Mouse (Mus musculus) heart, embryonic 16.5 days (tissue): Measurements from ENCODE around the gene Hsf4. TPM values are rescaled to one million over a fixed set of nuclear protein-coding genes. Genes with fewer than 3 reads are reported as not detected.

Source experiments
- ATAC-seq: fragments of 200-750 bp; cut with Nextera tagmentation; replicated peaks from 2 replicates; pipeline ENCODE4 v1.8.0; 2017; ENCODE audit warnings: moderate number of reproducible peaks; ENCODE audit not compliant: insufficient read depth, low FRiP score; ENCODE audit errors: extremely low read depth
- H3K27ac ChIP-seq: fragments of 300-500 bp; sonication (generic); 2 replicates; pipeline ENCODE4 v1.5.1; 2014; ENCODE audit warnings: mild to moderate bottlenecking, low read length, control low read depth, moderate library complexity
- H3K27me3 ChIP-seq: fragments of 300-500 bp; sonication (generic); 2 replicates; pipeline ENCODE4 v1.6.1; 2014; ENCODE audit warnings: low read length, mixed read lengths; ENCODE audit not compliant: control insufficient read depth, insufficient read depth
- H3K36me3 ChIP-seq: fragments of 300-500 bp; sonication (generic); 2 replicates; pipeline ENCODE4 v1.6.1; 2014; ENCODE audit not compliant: control insufficient read depth, insufficient read depth
- H3K4me1 ChIP-seq: fragments of 300-500 bp; sonication (generic); 2 replicates; pipeline ENCODE4 v1.6.1; 2014; ENCODE audit warnings: low read length, mixed read lengths; ENCODE audit not compliant: control insufficient read depth, insufficient read depth
- H3K4me2 ChIP-seq: fragments of 300-500 bp; sonication (generic); 2 replicates; pipeline ENCODE4 v1.6.1; 2014; ENCODE audit warnings: low read depth, mild to moderate bottlenecking, control low read depth, low read length
- H3K4me3 ChIP-seq: fragments of 300-500 bp; sonication (generic); 2 replicates; pipeline ENCODE4 v1.5.1; 2014; ENCODE audit warnings: mild to moderate bottlenecking, control low read depth, low read length
- H3K9ac ChIP-seq: fragments of 300-500 bp; sonication (generic); 2 replicates; pipeline ENCODE4 v1.6.1; 2014; ENCODE audit warnings: low read length, control low read depth
- H3K9me3 ChIP-seq: fragments of 300-500 bp; sonication (generic); replicated peaks from 2 replicates; pipeline ENCODE4 v1.6.1; 2016; ENCODE audit warnings: low read length; ENCODE audit not compliant: control insufficient read depth
- WGBS: fragments of 180-500 bp; shearing (Covaris S2); extraction: QIAGEN DNeasy Blood & Tissue Kit; methylation state at CpG from one replicate; pipeline ENCODE4 v1.1.7; 2014; 5-methylcytosine and 5-hydroxymethylcytosine counted together
- polyA plus RNA-seq: library from polyadenylated mRNA; unstranded; fragments of >200 nt; fragmentation: Nextera tagmentation; extraction: Ambion mirVana; gene quantifications from 2 replicates; pipeline ENCODE4 v1.2.1, GENCODE M21; 2015

The Hsf4 gene
- polyA plus RNA-seq, 1 experiment from 2014 or later, result 0.29 TPM

DNA sequence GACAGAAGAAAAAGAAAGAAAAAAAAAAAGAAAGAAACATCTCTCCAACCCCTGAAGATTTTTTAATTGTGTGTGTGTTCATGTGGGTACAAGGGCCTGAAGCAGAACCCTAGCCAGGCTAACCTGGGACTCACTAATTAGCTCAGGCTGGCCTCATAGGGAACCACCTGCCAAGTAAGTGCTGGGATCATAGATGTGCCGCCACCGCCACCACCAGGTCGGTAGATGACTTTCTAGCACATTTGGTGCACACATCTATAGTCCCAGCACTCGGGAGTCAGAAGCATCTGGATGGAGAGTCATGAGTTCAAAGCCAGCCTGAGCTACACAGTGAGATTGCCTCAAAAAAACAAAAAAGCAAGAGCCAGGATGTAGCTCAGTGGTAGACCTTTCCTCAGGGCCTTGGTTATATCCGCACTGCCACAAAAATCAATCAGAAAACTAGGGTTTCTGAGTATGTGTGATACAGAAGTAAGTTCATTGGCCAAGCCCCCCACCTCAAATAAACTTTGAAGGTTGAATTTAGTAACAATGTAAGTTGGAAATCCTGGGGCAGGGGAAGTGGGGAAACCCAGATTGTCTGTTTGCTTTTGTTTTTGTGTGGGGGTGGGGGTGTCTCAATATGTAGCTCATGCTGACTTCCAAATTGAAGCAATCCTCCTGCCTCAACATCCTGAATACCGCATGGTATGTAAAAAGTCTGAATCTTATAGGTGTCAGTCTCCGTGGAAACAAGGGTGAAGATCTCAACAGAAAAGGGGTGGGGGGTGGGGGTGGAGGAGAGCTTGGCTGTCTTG lies 12.1 kb upstream of the Hsf4 start:
- Histone ChIP-seq H3K4me2 (no peak overlapping the region), H3K9ac (no peak overlapping the region), H3K4me1 (peaks cover 32% of the 10 kb centered on the region), H3K27ac (no peak overlapping the region), H3K9me3 (peaks cover 4% of the 10 kb centered on the region), H3K27me3 (peaks cover 24% of the 10 kb centered on the region), H3K36me3 (peaks cover 6% of the 10 kb centered on the region; the same call in 1 of the 2 replicates), H3K4me3 (no peak overlapping the region)
- 73% methylated on average over 7 of the region's 7 CpGs for WGBS
- ATAC-seq, result no peak

DNA sequence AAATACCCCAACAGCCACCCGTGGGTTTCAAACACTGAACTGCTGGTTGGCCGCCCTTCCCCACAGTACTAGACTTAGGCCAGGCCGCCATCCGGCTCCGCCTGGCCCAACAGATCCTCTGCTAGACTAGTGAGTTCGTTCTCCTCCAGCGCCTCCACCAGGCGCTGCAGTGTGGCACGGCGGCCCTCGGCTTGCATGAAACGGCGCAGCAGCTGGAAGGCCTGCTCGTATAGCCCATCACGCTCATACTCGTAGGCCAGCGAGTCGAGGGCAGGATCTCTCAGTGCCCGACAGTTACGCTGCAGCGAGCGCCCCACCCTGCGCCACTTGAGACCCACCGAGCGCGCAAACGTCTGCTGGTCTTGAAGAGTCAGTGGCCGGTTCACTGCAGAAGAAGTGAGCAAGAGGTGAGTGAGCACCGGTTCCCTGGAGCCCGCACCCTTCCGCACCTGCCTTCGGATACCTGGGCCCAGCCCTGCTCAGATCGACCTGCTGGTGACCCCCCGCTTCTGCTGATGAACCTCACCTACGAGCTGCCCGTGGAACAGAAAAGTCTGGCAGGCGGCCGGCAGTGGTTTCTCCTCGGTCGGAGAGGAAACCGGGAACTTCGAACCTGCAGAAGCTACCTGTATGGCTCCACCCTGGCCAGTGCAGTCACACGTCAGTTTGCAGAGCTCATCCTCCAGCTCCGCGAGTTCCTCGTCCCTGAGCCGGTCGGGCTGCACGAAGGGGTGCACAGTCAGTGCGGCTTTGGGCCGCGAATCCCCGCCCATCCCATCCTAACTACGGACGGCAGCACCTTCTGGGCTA lies 10.5 kb upstream of the Hsf4 start:
- Histone ChIP-seq H3K36me3 (no peaks in the 10 kb centered on the region), H3K9me3 (peaks cover 4% of the 10 kb centered on the region), H3K9ac (peak overlapping the region; percentile 59), H3K4me3 (peak overlapping the region; percentile 57), H3K27ac (no peak overlapping the region), H3K4me2 (peak overlapping the region; percentile 93), H3K27me3 (peaks cover 24% of the 10 kb centered on the region), H3K4me1 (peaks cover 22% of the 10 kb centered on the region)
- WGBS, result 7% methylated on average over 55 of the region's 55 CpGs
- no peak for ATAC-seq

DNA sequence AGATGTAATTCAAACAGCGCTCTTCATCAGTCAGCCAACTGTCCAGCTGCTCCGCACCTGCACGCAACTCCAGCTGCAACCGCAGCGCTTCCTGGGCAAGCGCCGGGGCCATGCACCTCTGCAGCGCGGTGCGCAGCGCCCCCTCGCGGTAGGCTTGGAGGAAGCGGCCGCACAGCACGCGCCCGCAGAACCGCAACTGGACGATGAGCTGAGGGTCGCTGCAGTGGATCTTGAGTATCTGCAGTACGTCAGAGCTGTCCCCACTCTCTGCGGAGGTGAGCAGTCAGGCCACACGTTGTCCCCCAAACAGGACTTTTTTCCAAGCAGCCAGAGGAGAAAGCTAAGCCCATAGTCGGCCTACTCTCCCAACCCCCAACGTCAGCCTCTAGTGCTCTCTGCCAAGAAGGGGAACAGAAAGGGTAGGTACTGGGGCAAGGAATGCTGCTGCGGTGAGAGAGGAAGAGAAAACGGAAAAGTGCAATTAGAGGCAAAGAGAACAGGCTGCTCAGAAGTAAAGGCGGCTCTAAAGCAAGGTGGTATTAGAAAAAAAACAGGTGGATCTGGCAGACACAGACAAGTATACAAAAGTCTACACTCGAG lies 9.8 kb upstream of the Hsf4 start:
- WGBS, result 4% methylated on average over 30 of the region's 30 CpGs
- peaks cover 21% of the 10 kb centered on the region for H3K4me1 ChIP-seq
- peaks cover 24% of the 10 kb centered on the region for H3K27me3 ChIP-seq
- H3K4me2 ChIP-seq, result peak overlapping the region; percentile 93
- no peak overlapping the region for H3K27ac ChIP-seq
- peak overlapping the region; percentile 59 for H3K9ac ChIP-seq
- 0 out of 2 replicates have a peak, but pooled peaks have one; percentile 12 for ATAC-seq
- H3K9me3 ChIP-seq, result peaks cover 4% of the 10 kb centered on the region
- H3K4me3 ChIP-seq, result peak overlapping the region; percentile 57
- no peaks in the 10 kb centered on the region for H3K36me3 ChIP-seq

GRCm38 (mm10) chr8:105260371-105261099 lies 9.1 kb upstream of the Hsf4 start:
- no peak for ATAC-seq
- peaks cover 4% of the 10 kb centered on the region for H3K9me3 ChIP-seq
- no peak overlapping the region for H3K4me2 ChIP-seq
- H3K27ac ChIP-seq, result no peak overlapping the region
- H3K4me1 ChIP-seq, result peaks cover 22% of the 10 kb centered on the region
- WGBS, result 68% methylated on average over 7 of the region's 7 CpGs
- H3K27me3 ChIP-seq, result peaks cover 24% of the 10 kb centered on the region
- no peaks in the 10 kb centered on the region for H3K36me3 ChIP-seq
- no peak overlapping the region for H3K4me3 ChIP-seq
- H3K9ac ChIP-seq, result no peak overlapping the region

DNA sequence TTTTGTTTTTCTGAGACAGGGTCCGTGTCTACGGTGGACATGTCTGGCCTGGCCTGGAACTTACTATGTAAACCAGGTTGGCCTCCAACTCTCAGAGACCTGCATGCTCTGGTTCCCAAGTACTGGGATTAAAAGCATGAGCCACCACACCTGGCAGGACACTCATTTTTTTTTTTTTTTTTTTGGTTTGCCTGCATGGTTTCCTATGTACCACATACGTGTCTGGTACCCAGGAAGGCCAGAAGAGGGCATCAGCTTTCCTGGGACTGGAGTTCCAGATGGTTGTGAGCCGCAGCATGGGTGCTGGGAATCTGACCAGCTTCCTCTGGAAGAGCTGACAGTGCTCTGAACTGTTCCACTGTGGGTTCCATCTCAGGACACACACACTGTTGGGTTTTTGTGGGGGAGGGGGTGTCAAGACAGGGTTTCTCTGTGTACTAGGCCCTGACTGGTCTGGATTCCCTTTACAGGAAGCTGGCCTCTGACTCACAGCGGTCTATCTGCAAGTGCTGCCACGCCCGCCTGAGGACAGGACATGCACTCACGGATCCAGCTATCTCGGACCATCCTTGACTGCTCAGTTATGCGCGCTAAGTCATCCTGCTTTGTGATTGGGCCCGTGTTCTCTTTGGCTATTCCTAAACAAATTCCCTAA lies 8.1 kb upstream of the Hsf4 start:
- Histone ChIP-seq H3K4me2 (no peak overlapping the region), H3K4me3 (no peak overlapping the region), H3K4me1 (peaks cover 22% of the 10 kb centered on the region), H3K9ac (no peak overlapping the region), H3K27me3 (peaks cover 24% of the 10 kb centered on the region), H3K27ac (no peak overlapping the region), H3K9me3 (peaks cover 4% of the 10 kb centered on the region), H3K36me3 (no peaks in the 10 kb centered on the region)
- no peak for ATAC-seq
- WGBS, result 85% methylated on average over 12 of the region's 12 CpGs

DNA sequence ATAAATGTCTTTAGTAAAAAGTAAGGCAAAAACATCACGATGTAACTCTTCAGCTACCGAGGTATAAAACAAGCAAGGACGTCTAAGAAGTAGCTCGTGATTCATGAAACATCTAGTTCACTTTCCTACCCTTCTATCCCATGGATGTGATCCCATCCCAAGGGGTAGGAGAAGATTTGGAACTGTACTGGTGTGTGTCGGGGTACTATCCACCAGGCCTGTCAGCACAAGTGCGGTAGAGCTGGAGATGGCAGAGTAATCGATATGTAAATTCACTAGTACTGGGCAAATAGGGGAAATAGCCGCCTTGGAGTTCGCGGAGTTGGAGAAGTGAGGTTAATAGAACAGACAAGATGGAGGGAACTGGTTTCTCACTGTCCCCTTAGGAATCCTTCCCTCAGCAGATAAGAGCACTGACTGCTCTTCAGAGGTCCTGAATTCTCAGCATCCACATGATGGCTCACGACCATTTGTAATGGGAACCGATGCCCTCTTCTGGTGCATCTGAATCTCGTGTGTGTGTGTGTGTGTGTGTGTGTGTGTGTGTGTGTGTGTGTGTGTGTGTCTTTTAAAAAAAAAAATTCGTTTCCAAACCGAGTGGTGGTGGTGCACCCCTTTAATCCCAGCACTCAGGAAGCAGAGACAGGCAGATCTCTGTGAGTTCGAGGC lies 6.2 kb upstream of the Hsf4 start:
- H3K4me3 ChIP-seq, result no peak overlapping the region; the same call in 1 of the 2 replicates
- ATAC-seq, result no peak
- H3K4me2 ChIP-seq, result peak overlapping the region; percentile 92
- H3K9ac ChIP-seq, result no peak overlapping the region; the same call in 1 of the 2 replicates
- no peak overlapping the region for H3K27ac ChIP-seq
- peaks cover 27% of the 10 kb centered on the region for H3K4me1 ChIP-seq
- H3K36me3 ChIP-seq, result no peaks in the 10 kb centered on the region
- peaks cover 34% of the 10 kb centered on the region for H3K27me3 ChIP-seq
- peaks cover 4% of the 10 kb centered on the region for H3K9me3 ChIP-seq
- WGBS, result 45% methylated on average over 16 of the region's 16 CpGs

- H3K9me3 ChIP-seq, result peaks cover 4% of the 10 kb centered on the region
- 1% methylated on average over 54 of the region's 54 CpGs for WGBS
- peak within 1 kb of the TSS; percentile 92 for H3K4me2 ChIP-seq
- H3K4me1 ChIP-seq, result peaks cover 29% of the 10 kb centered on the region
- peak within 1 kb of the TSS; percentile 81 for H3K9ac ChIP-seq
- peak; percentile 65; the same call in 1 of the 2 replicates for ATAC-seq
- peak within 1 kb of the TSS; percentile 76 for H3K4me3 ChIP-seq
- H3K36me3 ChIP-seq, result no peaks in the 10 kb centered on the region
- no peak within 1 kb of the TSS for H3K27ac ChIP-seq
- H3K27me3 ChIP-seq, result peaks cover 37% of the 10 kb centered on the region
Measured at GRCm38 (mm10) chr8:105264024-105264982, 5.3 kb upstream of the Hsf4 start, which contains the start of the genes Tradd and Fbxl8. Gene Tradd, minus strand, starts transcription at chr8:105264609. Gene Fbxl8, plus strand, starts transcription at chr8:105264648.
